Mouse (Mus musculus) spleen, postnatal 0 days (tissue): Measurements from ENCODE around the gene Gm15319. TPM values are rescaled to one million over a fixed set of nuclear protein-coding genes. Genes with fewer than 3 reads are reported as not detected.

Experiments
- polyA plus RNA-seq: library from polyadenylated mRNA; unstranded; fragments of >200 nt; fragmentation: Nextera tagmentation; extraction: Ambion mirVana; gene quantifications from 2 replicates; pipeline ENCODE4 v1.2.1, GENCODE M21; 2015

The Gm15319 gene
- polyA plus RNA-seq, result not detected in 2 replicates

DNA sequence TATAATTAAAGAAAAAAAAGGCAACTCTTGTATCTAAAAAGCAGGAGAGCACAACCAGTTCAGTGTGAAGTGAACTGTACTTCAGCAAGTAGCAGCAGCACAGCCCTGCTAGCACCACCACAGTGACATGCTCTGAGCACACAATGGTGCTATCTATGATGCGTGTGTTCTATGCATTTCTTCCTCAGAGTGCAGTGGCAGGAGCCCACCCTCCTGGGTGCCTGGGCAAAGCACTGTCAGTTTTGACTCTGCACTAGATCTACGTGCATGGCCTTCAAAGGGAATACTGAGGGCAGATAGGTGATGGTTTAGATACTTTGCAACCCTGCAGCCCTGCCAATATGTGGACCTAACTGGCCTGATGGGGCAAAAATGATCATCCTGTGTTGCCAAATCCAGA lies at the start of gene Gm15319:
Gene Gm15319 (minus strand): TSS at position 101 of the 400 bp plus-strand sequence.

